Mouse (Mus musculus) embryonic facial prominence, embryonic 11.5 days (tissue): ENCODE results near the gene Chil1. TPM values are rescaled to one million over a fixed set of nuclear protein-coding genes. Genes with fewer than 3 reads are reported as not detected.

ENCODE experiments used
- ATAC-seq: fragments of 200-750 bp; cut with Nextera tagmentation; replicated peaks from 2 replicates; pipeline ENCODE4 v1.8.0; 2017; ENCODE audit warnings: low read depth; ENCODE audit not compliant: insufficient number of reproducible peaks, low FRiP score, low TSS enrichment
- DNase-seq: peaks from one replicate; pipeline ENCODE4 v3.0.0-alpha.2; 2015; ENCODE audit warnings: low spot score
- H3K27ac ChIP-seq: fragments of 300-500 bp; sonication (generic); replicated peaks from 2 replicates; pipeline ENCODE4 v1.5.1; 2014; ENCODE audit warnings: mild to moderate bottlenecking, low read depth, low read length, control low read depth
- H3K27me3 ChIP-seq: fragments of 300-500 bp; sonication (generic); 2 replicates; pipeline ENCODE4 v1.6.1; 2014; ENCODE audit warnings: mild to moderate bottlenecking, low read length, moderate library complexity, mixed read lengths; ENCODE audit not compliant: control insufficient read depth, insufficient read depth
- H3K36me3 ChIP-seq: fragments of 300-500 bp; sonication (generic); replicated peaks from 2 replicates; pipeline ENCODE4 v1.6.1; 2014; ENCODE audit warnings: low read depth, mild to moderate bottlenecking, low read length, moderate library complexity, mixed read lengths; ENCODE audit not compliant: control insufficient read depth, insufficient read depth
- H3K4me1 ChIP-seq: fragments of 300-500 bp; sonication (generic); 2 replicates; pipeline ENCODE4 v1.6.1; 2014; ENCODE audit warnings: low read length, mixed read lengths; ENCODE audit not compliant: control insufficient read depth, insufficient read depth
- H3K4me2 ChIP-seq: fragments of 300-500 bp; sonication (generic); 2 replicates; pipeline ENCODE4 v1.6.1; 2014; ENCODE audit warnings: low read depth, mild to moderate bottlenecking, control low read depth, low read length, moderate library complexity
- H3K4me3 ChIP-seq: fragments of 300-500 bp; sonication (generic); 2 replicates; pipeline ENCODE4 v1.5.1; 2014; ENCODE audit warnings: low read depth, low read length, control low read depth
- H3K9ac ChIP-seq: fragments of 300-500 bp; sonication (generic); replicated peaks from 2 replicates; pipeline ENCODE4 v1.6.1; 2014; ENCODE audit warnings: mild to moderate bottlenecking, control low read depth, low read length
- H3K9me3 ChIP-seq: fragments of 300-500 bp; sonication (generic); replicated peaks from 2 replicates; pipeline ENCODE4 v1.6.1; 2016; ENCODE audit warnings: mild to moderate bottlenecking, low read length, inconsistent platforms, mixed read lengths; ENCODE audit not compliant: control insufficient read depth
- WGBS: fragments of 180-500 bp; shearing (Covaris S2); extraction: QIAGEN DNeasy Blood & Tissue Kit; methylation state at CpG from one replicate; pipeline ENCODE4 v1.1.7; 2014; 5-methylcytosine and 5-hydroxymethylcytosine counted together
- polyA plus RNA-seq: library from polyadenylated mRNA; unstranded; fragments of >200 nt; fragmentation: Nextera tagmentation; extraction: Ambion mirVana; gene quantifications from 2 replicates; pipeline ENCODE4 v1.2.1, GENCODE M21; 2014

Gene Chil1
- polyA plus RNA-seq, 1 experiment from 2014 or later = 0.97 TPM

DNA sequence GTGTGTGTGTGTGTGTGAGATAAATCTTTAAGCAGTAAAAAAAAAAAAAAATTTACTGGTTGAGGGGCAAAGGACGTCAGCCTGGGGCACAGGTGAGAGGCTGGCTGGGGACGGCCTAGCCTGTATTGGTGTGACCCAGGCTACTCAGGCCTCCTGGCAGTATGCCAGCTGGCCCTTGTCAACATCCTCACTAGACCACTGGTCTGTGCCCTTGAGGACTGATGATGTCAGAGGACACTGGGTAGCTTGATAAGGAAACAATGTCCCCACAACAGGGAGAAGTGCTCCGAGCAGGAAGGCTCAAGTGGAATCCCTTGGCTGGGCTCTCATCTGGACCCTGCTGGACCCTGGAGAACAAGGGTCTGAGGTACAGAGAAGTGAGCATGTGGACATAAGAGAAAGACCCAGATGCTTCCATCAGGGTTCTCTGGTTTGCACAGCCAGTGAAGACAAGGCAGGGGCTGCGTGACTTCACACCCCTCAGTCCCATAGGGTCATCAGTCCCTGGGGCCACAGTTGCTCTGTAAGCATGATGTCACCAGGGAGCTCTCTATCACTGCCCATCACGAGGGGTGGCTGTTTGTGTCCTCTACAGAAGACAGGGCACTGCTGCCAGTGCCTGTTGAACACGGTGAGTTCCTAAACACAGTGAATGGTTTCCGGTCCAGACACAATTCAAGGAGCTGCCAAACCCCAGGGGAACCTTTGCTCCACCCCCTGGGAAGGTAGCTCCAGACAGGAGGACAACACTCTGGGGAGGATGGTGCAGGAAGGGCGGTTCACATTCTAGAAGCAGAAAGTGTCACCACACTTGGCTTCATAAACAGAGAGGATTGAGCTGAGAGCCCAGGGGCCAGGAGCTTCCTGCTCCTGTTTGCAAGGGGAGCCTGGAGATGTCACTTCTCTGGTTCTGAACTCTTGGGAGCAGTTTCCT is 40.4 kb downstream of the Chil1 start:
- no peak overlapping the region for H3K9ac ChIP-seq
- no peaks in the 10 kb centered on the region for H3K4me1 ChIP-seq
- no peak overlapping the region for H3K4me2 ChIP-seq
- H3K36me3 ChIP-seq = no peaks in the 10 kb centered on the region
- no peaks in the 10 kb centered on the region for H3K9me3 ChIP-seq
- no peak overlapping the region for H3K4me3 ChIP-seq
- ATAC-seq (no peak), DNase-seq (no peak)
- H3K27me3 ChIP-seq = no peaks in the 10 kb centered on the region
- no peak overlapping the region for H3K27ac ChIP-seq
- 57% methylated on average over 8 of the region's 8 CpGs for WGBS

DNA sequence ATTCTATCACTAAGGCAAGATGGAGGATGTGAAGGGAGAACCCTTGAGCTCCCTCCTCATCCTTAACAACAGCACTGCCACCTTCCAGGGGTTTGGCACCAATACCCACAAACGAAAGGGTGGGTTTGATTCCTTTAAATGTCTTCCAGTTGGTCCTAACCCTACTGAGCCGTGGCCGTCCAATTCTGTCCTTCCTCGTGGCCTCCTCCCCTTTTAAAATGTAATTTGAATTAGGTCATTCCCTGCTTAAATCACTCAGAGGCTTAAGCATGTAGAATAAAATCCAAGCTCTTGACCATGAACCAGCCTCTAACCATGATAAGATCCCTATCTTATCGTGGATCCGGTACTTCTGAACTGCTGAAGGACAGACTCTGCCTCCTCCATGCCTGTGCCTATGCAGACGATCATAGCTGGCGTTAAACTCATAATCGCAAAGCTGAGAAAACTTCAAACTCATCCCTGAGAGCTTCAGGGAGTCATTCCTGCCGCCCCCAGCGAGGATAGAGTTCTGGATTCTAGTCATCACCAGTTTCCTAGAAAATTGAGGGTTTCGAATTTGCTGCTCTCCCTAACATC is 42.8 kb downstream of the Chil1 start:
- WGBS = 86% methylated on average over 12 of the region's 12 CpGs
- H3K36me3 ChIP-seq = no peaks in the 10 kb centered on the region
- H3K4me1 ChIP-seq = no peaks in the 10 kb centered on the region
- no peak overlapping the region for H3K4me3 ChIP-seq
- no peak overlapping the region for H3K4me2 ChIP-seq
- H3K9me3 ChIP-seq = no peaks in the 10 kb centered on the region
- no peak for DNase-seq
- H3K9ac ChIP-seq = no peak overlapping the region
- H3K27ac ChIP-seq = no peak overlapping the region
- no peaks in the 10 kb centered on the region for H3K27me3 ChIP-seq
- ATAC-seq = no peak

- ATAC-seq = no peak
- WGBS = 93% methylated on average over 5 of the region's 5 CpGs
- no peak for DNase-seq
Measured at GRCm38 (mm10) chr1:134225375-134225774, 43.4 kb downstream of the Chil1 start.

GRCm38 (mm10) chr1:134226739-134227138 is 44.8 kb downstream of the Chil1 start:
- no peak for ATAC-seq
- no peaks in the 10 kb centered on the region for H3K9me3 ChIP-seq
- no peaks in the 10 kb centered on the region for H3K4me1 ChIP-seq
- no peak overlapping the region for H3K4me3 ChIP-seq
- DNase-seq = no peak
- no peak overlapping the region for H3K4me2 ChIP-seq
- no peaks in the 10 kb centered on the region for H3K27me3 ChIP-seq
- WGBS = 87% methylated on average over 8 of the region's 8 CpGs
- H3K36me3 ChIP-seq = no peaks in the 10 kb centered on the region
- H3K9ac ChIP-seq = no peak overlapping the region
- H3K27ac ChIP-seq = no peak overlapping the region

More at GRCm38 (mm10) chr1:134225375-134225774, 43.4 kb downstream of the Chil1 start:
- H3K9ac ChIP-seq = no peak overlapping the region
- no peak overlapping the region for H3K4me2 ChIP-seq
- no peaks in the 10 kb centered on the region for H3K4me1 ChIP-seq
- no peak overlapping the region for H3K4me3 ChIP-seq
- no peaks in the 10 kb centered on the region for H3K27me3 ChIP-seq
- no peaks in the 10 kb centered on the region for H3K9me3 ChIP-seq
- no peak overlapping the region for H3K27ac ChIP-seq
- H3K36me3 ChIP-seq = no peaks in the 10 kb centered on the region

DNA sequence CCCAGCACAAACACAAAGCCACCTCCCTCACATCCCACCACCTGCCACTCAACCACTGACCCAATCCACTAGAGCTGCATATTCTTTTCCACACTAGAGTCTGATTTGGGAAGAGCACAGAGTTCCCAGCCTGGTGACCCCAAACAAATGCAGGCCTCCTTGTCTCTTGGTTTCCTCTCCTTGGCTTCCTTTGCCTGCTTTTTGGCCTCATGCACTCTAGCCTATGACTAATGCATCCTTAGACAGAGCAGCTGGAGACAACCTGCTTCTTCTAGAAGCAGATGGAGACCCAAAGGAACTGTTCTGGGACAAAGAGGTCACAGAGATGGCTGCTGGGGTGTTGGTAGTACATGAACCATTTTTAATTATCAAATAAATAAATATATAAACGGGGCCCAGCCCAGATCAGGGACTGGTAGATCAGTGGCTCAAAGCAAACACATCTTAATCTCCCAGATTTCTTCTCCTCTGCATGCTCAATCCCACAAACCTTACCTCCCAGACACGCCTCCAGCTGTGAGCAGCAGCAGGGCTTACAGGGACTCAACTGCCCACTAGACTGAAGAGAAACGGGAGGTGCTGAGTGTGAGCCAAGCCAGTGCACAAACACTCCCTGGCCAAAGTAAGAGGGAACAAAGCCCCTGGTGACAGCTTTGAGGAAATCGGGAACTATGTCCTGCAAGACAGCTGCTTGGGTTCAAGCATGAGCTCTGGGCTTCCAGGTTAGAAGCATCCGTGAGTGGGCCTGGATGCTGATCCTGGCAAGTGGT is 48.0 kb downstream of the Chil1 start:
- Histone ChIP-seq H3K27ac (no peak overlapping the region), H3K4me2 (no peak overlapping the region), H3K4me3 (no peak overlapping the region), H3K9me3 (no peaks in the 10 kb centered on the region), H3K36me3 (no peaks in the 10 kb centered on the region), H3K4me1 (no peaks in the 10 kb centered on the region), H3K9ac (no peak overlapping the region), H3K27me3 (peaks cover 23% of the 10 kb centered on the region)
- DNase-seq = no peak
- ATAC-seq = no peak
- 70% methylated on average over 5 of the region's 5 CpGs for WGBS

GRCm38 (mm10) chr1:134230638-134231228 is 48.8 kb downstream of the Chil1 start:
- Histone ChIP-seq H3K4me1 (no peaks in the 10 kb centered on the region), H3K4me3 (no peak overlapping the region), H3K4me2 (no peak overlapping the region; the same call in 1 of the 2 replicates), H3K9ac (no peak overlapping the region), H3K36me3 (no peaks in the 10 kb centered on the region), H3K9me3 (no peaks in the 10 kb centered on the region), H3K27me3 (peaks cover 29% of the 10 kb centered on the region), H3K27ac (no peak overlapping the region)
- no peak for ATAC-seq
- DNase-seq = no peak
- WGBS = 86% methylated on average over 10 of the region's 10 CpGs

DNA sequence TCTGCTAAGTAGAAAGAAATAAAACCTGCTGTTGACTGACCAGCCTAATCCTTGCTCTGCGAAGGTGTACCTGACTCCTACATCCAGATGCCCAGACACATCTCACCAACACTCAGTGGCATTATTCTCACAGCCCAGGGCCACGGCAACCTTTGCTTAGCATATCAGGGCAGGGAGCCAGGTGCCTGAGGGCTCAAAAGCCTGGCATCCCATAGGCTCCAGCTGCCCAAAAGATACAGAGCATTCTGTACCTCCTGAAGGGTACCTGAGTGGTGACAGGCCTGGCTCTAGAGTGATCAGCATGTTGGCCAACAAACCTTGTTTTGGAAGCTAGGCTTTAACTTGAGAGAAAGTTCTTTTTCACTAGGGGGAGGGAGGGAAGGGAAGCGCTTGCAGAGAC is 49.3 kb downstream of the Chil1 start:
- no peaks in the 10 kb centered on the region for H3K36me3 ChIP-seq
- WGBS = 81% methylated on average over 3 of the region's 3 CpGs
- ATAC-seq = no peak
- DNase-seq = no peak
- H3K27me3 ChIP-seq = peaks cover 34% of the 10 kb centered on the region
- H3K4me1 ChIP-seq = no peaks in the 10 kb centered on the region
- no peak overlapping the region for H3K27ac ChIP-seq
- H3K4me3 ChIP-seq = no peak overlapping the region
- no peak overlapping the region for H3K9ac ChIP-seq
- H3K4me2 ChIP-seq = no peak overlapping the region
- no peaks in the 10 kb centered on the region for H3K9me3 ChIP-seq
